Mouse (Mus musculus) megakaryocyte-erythroid progenitor cell, adult 5-6 weeks (primary cell): Measurements from ENCODE around the gene BC030867. TPM values are rescaled to one million over a fixed set of nuclear protein-coding genes. Genes with fewer than 3 reads are reported as not detected.

ENCODE experiments used
- ATAC-seq: replicated peaks from 2 replicates; pipeline ENCODE4 v1.8.0; 2016; ENCODE audit warnings: mild to moderate bottlenecking, inconsistent platforms; ENCODE audit not compliant: severe bottlenecking, poor library complexity, low FRiP score, low TSS enrichment
- total RNA-seq, 2 experiments: library from RNA; stranded (forward) in 1 of 2; stranded (reverse) in 1 of 2; fragments of 200-1000, 215-1000 nt in 1 of 2; fragments of >200 nt in 1 of 2; fragmentation: Nextera tagmentation in 1 of 2; gene quantifications; 2 replicates each; pipeline ENCODE4 v1.2.3; 2014 to 2017

Gene BC030867
- 36.4 and 48.1 TPM in 2 replicates for total RNA-seq (2014; fragmentation: Nextera tagmentation)
- 7.5 and 12.3 TPM in 2 replicates for total RNA-seq (2017)

DNA sequence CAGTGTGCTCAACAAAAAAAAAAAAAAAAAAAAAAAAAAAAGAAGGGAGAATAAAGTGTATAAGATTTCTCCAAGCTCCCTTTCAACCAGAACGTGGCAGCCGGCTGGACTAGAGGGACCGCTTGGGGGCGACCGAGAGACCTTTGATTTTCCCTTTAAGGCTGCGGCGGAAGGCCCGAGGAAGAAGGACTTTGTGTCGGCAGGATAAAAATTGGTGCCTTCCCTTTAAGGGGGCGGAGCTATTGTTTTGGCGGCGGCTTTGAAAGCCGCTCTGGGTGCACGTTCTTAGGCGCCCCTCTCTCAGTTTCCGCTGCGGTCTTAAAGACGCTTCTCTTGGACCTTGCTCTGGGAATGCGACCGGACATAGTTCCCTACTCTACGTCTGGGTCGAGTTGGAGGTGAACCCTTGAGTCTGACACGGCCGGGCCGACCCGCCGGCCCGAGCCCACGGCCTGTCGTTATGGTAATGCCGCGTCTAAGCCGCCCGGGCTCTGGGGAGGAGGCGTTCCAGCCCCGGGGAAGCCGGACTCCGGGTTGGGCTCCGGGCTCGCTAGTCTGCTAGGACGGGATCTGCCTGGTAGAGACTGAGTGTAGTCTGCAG lies at the start of gene BC030867:
Gene BC030867, plus strand, starts transcription at position 253 of the 601 bp plus-strand sequence.
- ATAC-seq = peak; percentile 82

GRCm38 (mm10) chr11:102199856-102200255 lies 48.8 kb upstream of the BC030867 start:
- ATAC-seq = no peak

DNA sequence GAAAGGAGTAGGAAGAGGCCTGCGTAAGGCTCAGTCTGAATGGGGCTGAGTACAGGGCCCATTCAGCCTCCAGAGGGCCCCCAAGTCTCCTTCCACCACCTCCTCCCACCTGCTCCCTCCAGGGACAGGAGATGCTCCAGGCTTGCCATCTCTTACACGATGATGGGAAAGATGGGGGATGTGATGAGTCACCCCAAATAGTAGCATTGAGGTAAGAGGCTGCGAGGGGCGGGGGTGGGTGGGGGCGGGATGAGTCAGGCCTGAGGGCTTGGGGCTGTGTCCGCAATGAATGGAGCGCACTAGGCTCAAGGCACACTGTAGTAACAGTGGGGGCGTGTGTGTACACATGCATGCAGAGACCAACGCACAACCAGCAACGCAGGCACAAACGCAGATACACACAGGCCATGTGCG lies 47.3 kb upstream of the BC030867 start:
- no peak for ATAC-seq

- ATAC-seq = no peak
Observed at GRCm38 (mm10) chr11:102206481-102206880, 42.2 kb upstream of the BC030867 start.

DNA sequence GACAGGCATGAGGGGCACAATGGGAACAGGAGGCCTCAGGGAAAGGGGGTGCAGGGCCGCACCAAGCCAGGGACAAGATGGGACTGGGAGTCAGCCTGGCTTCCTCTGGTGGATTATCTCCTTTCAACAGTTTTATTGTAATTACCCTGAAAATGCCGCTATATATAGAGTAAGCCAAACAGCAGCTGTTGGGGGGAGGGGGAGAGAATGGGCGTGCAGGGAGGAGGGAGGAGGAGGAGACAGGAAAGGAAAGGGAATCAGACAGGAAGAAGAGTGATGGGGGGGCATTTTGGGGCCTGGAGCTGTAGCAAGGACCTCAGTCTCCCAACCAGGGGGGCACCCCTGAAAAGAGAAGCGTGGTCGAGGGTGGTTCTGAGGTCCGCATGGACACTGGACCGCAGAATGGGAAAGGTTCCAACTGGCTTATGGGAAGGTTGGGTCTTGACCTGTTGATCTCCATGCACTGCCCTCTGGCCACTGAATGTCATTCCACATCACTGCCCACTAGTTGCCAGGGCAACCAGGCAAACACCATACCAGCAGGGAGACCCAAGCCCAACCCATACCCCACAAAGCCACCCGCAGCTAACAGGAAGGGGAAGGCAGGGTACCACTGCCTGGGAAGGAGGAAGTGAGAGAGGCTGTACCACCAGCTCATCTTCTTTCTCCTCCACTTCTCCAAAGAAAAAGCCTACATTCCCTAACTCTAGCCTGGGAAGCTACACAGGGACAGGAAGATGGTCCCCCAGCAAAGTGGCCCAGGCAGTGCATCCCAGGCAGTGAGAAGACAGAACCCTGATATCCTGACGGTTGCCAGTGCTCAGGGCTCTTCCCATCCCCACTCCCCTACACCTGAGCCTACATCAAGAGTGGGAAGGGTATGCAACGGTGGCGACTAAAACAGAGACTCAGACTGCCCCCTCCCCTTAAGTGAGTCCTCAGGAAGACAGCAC lies 40.6 kb upstream of the BC030867 start:
- ATAC-seq = no peak

DNA sequence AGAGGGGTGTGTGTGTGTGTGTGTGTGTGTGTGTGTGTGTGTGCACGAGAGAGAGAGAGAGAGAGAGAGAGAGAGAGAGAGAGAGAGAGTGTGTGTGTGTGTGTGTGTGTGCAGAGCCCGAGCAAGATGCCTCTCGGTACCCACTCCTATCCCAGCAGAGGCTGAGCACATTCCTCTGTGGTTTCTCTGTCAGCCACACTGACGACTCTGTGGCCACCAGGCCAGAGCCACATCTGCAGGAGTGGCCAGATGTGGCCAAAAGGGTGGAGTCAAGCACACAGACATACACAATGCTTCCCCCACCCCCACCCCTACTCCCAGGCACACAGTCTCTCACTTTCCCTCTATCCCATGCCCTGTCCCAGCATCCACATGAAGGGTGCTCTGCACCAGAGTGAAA lies 39.8 kb upstream of the BC030867 start:
- ATAC-seq = no peak

DNA sequence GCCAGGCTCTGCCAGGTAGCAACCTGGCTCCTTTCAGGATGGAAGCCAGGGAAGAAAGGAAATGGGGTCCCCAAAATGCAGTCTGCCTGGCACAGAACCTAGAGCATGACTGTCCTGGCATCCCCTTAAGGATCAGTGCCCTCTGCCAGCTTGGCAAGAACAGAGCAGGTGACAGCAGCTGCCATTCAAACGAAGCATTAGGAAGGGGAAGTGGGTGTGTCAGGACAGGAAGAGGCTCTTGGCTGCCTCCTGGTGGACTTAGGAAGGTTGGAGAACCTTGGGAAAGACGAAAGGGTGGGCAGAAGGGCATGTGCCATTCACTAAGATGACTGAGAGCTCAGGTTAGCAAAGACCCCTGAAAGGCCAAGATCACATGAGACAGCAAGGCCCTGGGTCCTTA lies 38.9 kb upstream of the BC030867 start:
- peak; percentile 69 for ATAC-seq

DNA sequence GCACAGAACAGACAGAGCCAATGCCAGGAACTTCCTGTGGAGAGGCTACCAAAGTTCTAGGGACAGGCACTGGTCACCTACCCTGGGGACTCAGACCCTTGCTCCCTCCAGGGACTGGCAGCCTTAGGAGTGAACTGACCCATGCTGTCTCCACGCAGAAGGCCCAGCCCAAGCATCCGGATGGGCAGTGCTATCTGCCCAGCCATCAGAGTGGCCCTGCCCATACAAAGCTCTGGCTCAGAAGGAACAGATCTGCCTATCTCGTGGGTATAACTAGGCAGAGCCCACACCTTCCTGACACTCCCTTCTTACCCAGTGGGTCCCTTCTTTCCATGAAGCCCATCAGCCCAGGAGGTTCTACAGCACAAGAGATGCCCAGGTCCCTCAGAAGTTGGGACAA lies 38.5 kb upstream of the BC030867 start:
- ATAC-seq = no peak; the same call in 1 of the 2 replicates

- no peak for ATAC-seq
Observed at GRCm38 (mm10) chr11:102211011-102211410, 37.7 kb upstream of the BC030867 start.

DNA sequence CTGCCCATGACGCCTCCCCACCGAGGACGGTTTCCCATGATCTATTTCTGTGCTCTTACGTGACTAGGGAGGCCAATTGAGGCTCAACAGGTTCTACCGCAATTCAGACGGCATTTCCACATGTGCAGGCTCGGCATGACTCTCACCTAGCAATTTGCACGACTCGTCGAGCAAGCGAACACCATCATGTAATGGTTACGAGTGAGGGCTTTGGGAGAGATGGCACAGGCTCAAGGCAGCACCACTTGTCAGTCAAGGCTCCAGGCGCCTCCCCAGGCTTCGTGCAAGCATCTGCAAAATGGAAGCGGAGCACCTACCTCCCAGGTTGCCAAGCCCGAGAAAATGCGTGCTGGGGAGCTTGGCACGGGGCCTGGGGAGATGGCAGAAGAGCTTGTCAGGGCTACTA lies 36.7 kb upstream of the BC030867 start:
- no peak for ATAC-seq

- no peak for ATAC-seq
Observed at GRCm38 (mm10) chr11:102214430-102215156, 34.1 kb upstream of the BC030867 start.

GRCm38 (mm10) chr11:102215511-102215910 lies 33.2 kb upstream of the BC030867 start:
- no peak for ATAC-seq

GRCm38 (mm10) chr11:102216056-102216885 lies 32.4 kb upstream of the BC030867 start:
- no peak for ATAC-seq

- no peak for ATAC-seq
Observed at GRCm38 (mm10) chr11:102216886-102217240, 31.8 kb upstream of the BC030867 start.

GRCm38 (mm10) chr11:102217396-102217795 lies 31.3 kb upstream of the BC030867 start:
- ATAC-seq = no peak

GRCm38 (mm10) chr11:102217876-102218430 lies 30.7 kb upstream of the BC030867 start:
- no peak for ATAC-seq

DNA sequence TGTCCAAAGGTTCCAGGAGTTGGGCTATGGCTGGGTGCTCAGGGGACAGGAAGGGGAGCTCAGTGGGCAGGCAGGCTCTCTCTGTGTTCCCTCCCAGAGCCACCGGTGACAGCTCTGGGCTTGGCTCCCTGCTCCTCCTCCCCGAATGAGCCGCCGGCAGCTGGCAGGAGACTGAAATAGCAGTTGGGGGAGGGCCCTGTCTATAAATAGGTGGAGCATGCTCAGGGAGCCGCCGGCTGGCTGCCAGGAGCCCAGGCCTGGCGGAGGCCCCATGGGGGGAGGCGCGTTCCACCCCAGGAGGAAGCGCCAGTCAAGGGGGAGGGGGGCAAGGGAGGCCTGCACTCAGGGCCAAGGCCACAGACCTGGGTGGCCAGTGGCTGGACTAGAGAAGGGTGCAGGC lies 29.9 kb upstream of the BC030867 start:
- peak; percentile 89 for ATAC-seq

GRCm38 (mm10) chr11:102219247-102219993 lies 29.3 kb upstream of the BC030867 start:
- no peak for ATAC-seq
